Mouse (Mus musculus): ENCODE results near the gene Prkg1. TPM values are rescaled to one million over a fixed set of nuclear protein-coding genes. Genes with fewer than 3 reads are reported as not detected.

Prkg1 gene
- total and polyA plus RNA-seq, 2 experiments from 2014 or later = 5.1 to 9.9 TPM

- H3K4me1 ChIP-seq (ENCODE audit: insufficient read depth, low read length) = no peaks in the 10 kb centered on the region
- no peak overlapping the region for H3K4me3 ChIP-seq (ENCODE audit: low read depth, low read length)
- H3K36me3 ChIP-seq (ENCODE audit: insufficient read depth, low read length) = no peaks in the 10 kb centered on the region
- DNase-seq (ENCODE audit: low spot score) (peak; percentile 62), ATAC-seq (ENCODE audit: low FRiP score) (no peak)
- TF ChIP-seq CTCF (IDR thresholded peaks at IDR 0.05) = no peak
- 27% methylated on average over 4 of the region's 4 CpGs for WGBS
- H3K9ac ChIP-seq (replicated peaks; ENCODE audit: low read length, poor library complexity, severe bottlenecking) = no peak overlapping the region
- no peak overlapping the region for H3K27ac ChIP-seq (ENCODE audit: low read depth, low read length)
- H3K9me3 ChIP-seq (ENCODE audit: low read length) = no peaks in the 10 kb centered on the region
- H3K4me2 ChIP-seq (ENCODE audit: low read depth, low read length, poor library complexity, severe bottlenecking) = no peak overlapping the region
- H3K27me3 ChIP-seq (ENCODE audit: insufficient read depth, low read length) = no peaks in the 10 kb centered on the region
These were observed 650.1 kb downstream of the Prkg1 start for GRCm38 (mm10) chr19:31114690-31115089.

GRCm38 (mm10) chr19:31106835-31107554 is 657.8 kb downstream of the Prkg1 start:
- 54% methylated on average over 9 of the region's 9 CpGs for WGBS
- H3K27ac ChIP-seq (ENCODE audit: low read depth, low read length) = no peak overlapping the region
- H3K27me3 ChIP-seq (ENCODE audit: insufficient read depth, low read length) = no peaks in the 10 kb centered on the region
- DNase-seq (ENCODE audit: low spot score) (no peak), ATAC-seq (ENCODE audit: low FRiP score) (no peak)
- H3K4me1 ChIP-seq (ENCODE audit: insufficient read depth, low read length) = no peaks in the 10 kb centered on the region
- no peaks in the 10 kb centered on the region for H3K9me3 ChIP-seq (ENCODE audit: low read length)
- H3K4me3 ChIP-seq (ENCODE audit: low read depth, low read length) = no peak overlapping the region
- no peak overlapping the region for H3K9ac ChIP-seq (replicated peaks; ENCODE audit: low read length, poor library complexity, severe bottlenecking)
- no peak overlapping the region for H3K4me2 ChIP-seq (ENCODE audit: low read depth, low read length, poor library complexity, severe bottlenecking)
- TF ChIP-seq CTCF (IDR thresholded peaks at IDR 0.05) = no peak
- H3K36me3 ChIP-seq (ENCODE audit: insufficient read depth, low read length) = no peaks in the 10 kb centered on the region

DNA sequence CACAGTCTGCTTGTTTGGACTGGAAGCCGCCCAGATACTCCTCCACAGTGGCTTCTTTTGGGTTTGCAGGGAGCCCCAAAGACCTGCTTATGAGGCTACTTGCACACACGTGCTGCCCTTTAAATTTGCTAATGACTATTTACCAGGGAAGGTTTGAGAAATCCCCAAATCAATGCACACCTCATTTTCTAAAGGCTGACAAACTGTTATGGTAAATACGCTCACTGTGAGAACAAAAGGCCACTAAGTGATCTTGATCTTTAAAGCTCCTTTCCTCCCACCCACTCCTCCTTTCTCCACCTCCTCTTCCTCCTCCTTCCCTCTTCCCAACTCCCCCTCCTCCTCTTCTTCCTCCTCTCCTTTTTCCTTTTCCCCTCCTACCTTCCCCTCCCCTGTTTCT is 658.8 kb downstream of the Prkg1 start:
- no peaks in the 10 kb centered on the region for H3K27me3 ChIP-seq (ENCODE audit: insufficient read depth, low read length)
- no peak overlapping the region for H3K4me2 ChIP-seq (ENCODE audit: low read depth, low read length, poor library complexity, severe bottlenecking)
- H3K36me3 ChIP-seq (ENCODE audit: insufficient read depth, low read length) = no peaks in the 10 kb centered on the region
- no peak overlapping the region for H3K4me3 ChIP-seq (ENCODE audit: low read depth, low read length)
- no peak overlapping the region for H3K9ac ChIP-seq (replicated peaks; ENCODE audit: low read length, poor library complexity, severe bottlenecking)
- H3K4me1 ChIP-seq (ENCODE audit: insufficient read depth, low read length) = no peaks in the 10 kb centered on the region
- no peak for ATAC-seq (ENCODE audit: low FRiP score)
- no peaks in the 10 kb centered on the region for H3K9me3 ChIP-seq (ENCODE audit: low read length)
- TF ChIP-seq CTCF (IDR thresholded peaks at IDR 0.05) = no peak
- 53% methylated on average over 3 of the region's 3 CpGs for WGBS
- H3K27ac ChIP-seq (ENCODE audit: low read depth, low read length) = no peak overlapping the region
- no peak for DNase-seq (ENCODE audit: low spot score)

DNA sequence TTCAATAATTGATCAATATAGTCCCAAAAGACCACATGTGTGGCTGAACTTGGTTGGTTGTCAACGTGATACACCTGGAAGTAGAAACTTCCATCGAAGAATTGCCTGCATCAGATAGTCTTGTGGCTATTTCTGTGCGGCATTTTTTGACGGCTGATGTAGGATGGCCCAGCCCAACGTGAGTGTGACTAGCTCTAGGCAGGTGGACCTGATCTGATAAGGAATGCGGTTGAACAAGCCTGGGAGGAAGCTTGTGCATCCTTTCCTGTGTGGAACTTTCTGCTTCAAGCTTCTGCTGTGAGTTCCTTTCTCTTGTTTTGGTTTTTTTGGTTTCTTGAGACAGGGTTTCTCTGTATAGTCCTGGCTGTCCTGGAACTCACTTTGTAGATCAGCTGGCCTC is 660.1 kb downstream of the Prkg1 start:
- no peaks in the 10 kb centered on the region for H3K4me1 ChIP-seq (ENCODE audit: insufficient read depth, low read length)
- no peak overlapping the region for H3K9ac ChIP-seq (replicated peaks; ENCODE audit: low read length, poor library complexity, severe bottlenecking)
- no peak for TF ChIP-seq CTCF (IDR thresholded peaks at IDR 0.05)
- ATAC-seq (ENCODE audit: low FRiP score) (no peak), DNase-seq (ENCODE audit: low spot score) (no peak)
- 87% methylated on average over 6 of the region's 6 CpGs for WGBS
- no peaks in the 10 kb centered on the region for H3K36me3 ChIP-seq (ENCODE audit: insufficient read depth, low read length)
- H3K9me3 ChIP-seq (ENCODE audit: low read length) = no peaks in the 10 kb centered on the region
- no peak overlapping the region for H3K4me2 ChIP-seq (ENCODE audit: low read depth, low read length, poor library complexity, severe bottlenecking)
- no peak overlapping the region for H3K27ac ChIP-seq (ENCODE audit: low read depth, low read length)
- no peaks in the 10 kb centered on the region for H3K27me3 ChIP-seq (ENCODE audit: insufficient read depth, low read length)
- H3K4me3 ChIP-seq (ENCODE audit: low read depth, low read length) = no peak overlapping the region

DNA sequence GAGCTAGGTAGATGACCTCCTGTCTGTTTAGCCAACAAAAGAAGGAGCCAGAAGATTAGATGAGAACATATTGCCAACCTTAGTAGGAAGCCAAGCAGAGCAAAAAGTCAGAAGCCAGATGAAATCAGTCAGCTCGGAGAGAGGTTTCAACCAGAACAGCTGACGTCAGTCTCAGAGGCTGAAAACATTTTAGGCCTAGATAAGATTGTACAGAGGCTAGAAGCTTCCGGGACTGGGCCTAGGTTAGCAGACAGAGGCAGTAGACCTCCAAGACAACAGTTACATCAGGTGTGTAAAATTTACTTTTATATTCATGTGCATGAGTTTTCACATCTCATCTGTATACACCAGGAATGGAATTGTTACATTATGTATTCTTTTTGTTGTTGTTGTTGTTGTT is 665.5 kb downstream of the Prkg1 start:
- Histone ChIP-seq H3K27me3 (ENCODE audit: insufficient read depth, low read length) (no peaks in the 10 kb centered on the region), H3K36me3 (ENCODE audit: insufficient read depth, low read length) (no peaks in the 10 kb centered on the region), H3K9ac (replicated peaks; ENCODE audit: low read length, poor library complexity, severe bottlenecking) (no peak overlapping the region), H3K4me1 (ENCODE audit: insufficient read depth, low read length) (no peaks in the 10 kb centered on the region), H3K27ac (ENCODE audit: low read depth, low read length) (no peak overlapping the region), H3K9me3 (ENCODE audit: low read length) (no peaks in the 10 kb centered on the region), H3K4me3 (ENCODE audit: low read depth, low read length) (no peak overlapping the region), H3K4me2 (ENCODE audit: low read depth, low read length, poor library complexity, severe bottlenecking) (no peak overlapping the region)
- WGBS = 97% methylated on average over 3 of the region's 3 CpGs
- DNase-seq (ENCODE audit: low spot score) (no peak), ATAC-seq (ENCODE audit: low FRiP score) (no peak)
- no peak for TF ChIP-seq CTCF (IDR thresholded peaks at IDR 0.05)

- 69% methylated on average over 3 of the region's 3 CpGs for WGBS
- Histone ChIP-seq H3K4me2 (ENCODE audit: low read depth, low read length, poor library complexity, severe bottlenecking) (no peak overlapping the region), H3K27me3 (ENCODE audit: insufficient read depth, low read length) (no peaks in the 10 kb centered on the region), H3K27ac (ENCODE audit: low read depth, low read length) (no peak overlapping the region), H3K9ac (replicated peaks; ENCODE audit: low read length, poor library complexity, severe bottlenecking) (no peak overlapping the region), H3K9me3 (ENCODE audit: low read length) (no peaks in the 10 kb centered on the region), H3K4me1 (ENCODE audit: insufficient read depth, low read length) (no peaks in the 10 kb centered on the region), H3K4me3 (ENCODE audit: low read depth, low read length) (no peak overlapping the region), H3K36me3 (ENCODE audit: insufficient read depth, low read length) (no peaks in the 10 kb centered on the region)
- no peak for TF ChIP-seq CTCF (IDR thresholded peaks at IDR 0.05)
- DNase-seq (ENCODE audit: low spot score) (no peak), ATAC-seq (ENCODE audit: low FRiP score) (no peak)
These were observed 667.0 kb downstream of the Prkg1 start for GRCm38 (mm10) chr19:31097857-31098256.

Data from midbrain, postnatal 0 days (tissue).